8 mouse cellular contexts compared by ENCODE assay signal in genomic region chr2:91065544-91065943, GRCm38 (mm10). TPM values are rescaled to one million over a fixed set of nuclear protein-coding genes. Genes with fewer than 3 reads are reported as not detected.
DNase-seq lines count a peak whose midpoint lies in the region; ATAC-seq and TF ChIP-seq lines count a peak whose summit lies in the region.
"Had no signal": no experiment of that assay in that cellular context is flagged by ENCODE, and none has a peak within 500 bp of the region (broad histone marks: within the 10 kb centered on the region; RNA-seq: fewer than 3 reads in every experiment).

No protein-coding gene starts in this region.

- no peak overlapping the region for H3K4me3 ChIP-seq in liver, embryonic 12.5 days
- H3K4me3 ChIP-seq in G1E (ENCODE audit: low read depth, low read length): no peak overlapping the region
- H3K4me3 ChIP-seq in heart, postnatal 0 days (ENCODE audit: low read depth, low read length): no peak overlapping the region
- H3K4me3 ChIP-seq: limb, embryonic 13.5 days had no signal

- no peak overlapping the region for H3K9ac ChIP-seq in liver, embryonic 12.5 days
- H3K9ac ChIP-seq in heart, postnatal 0 days (replicated peaks; ENCODE audit: low read depth, low read length): no peak overlapping the region
- H3K9ac ChIP-seq: limb, embryonic 13.5 days had no signal

- H3K4me1 ChIP-seq in liver, embryonic 12.5 days: peaks cover 34% of the 10 kb centered on the region
- peaks cover 51% of the 10 kb centered on the region for H3K4me1 ChIP-seq in G1E (ENCODE audit: insufficient read depth, low read depth, low read length)
- peaks cover 29% of the 10 kb centered on the region for H3K4me1 ChIP-seq in heart, postnatal 0 days (ENCODE audit: control insufficient read depth, insufficient read depth)

- ATAC-seq in liver, embryonic 12.5 days: no peak
- ATAC-seq in G1E (ENCODE audit: extremely low read depth, insufficient number of reproducible peaks, low FRiP score, poor library complexity, severe bottlenecking): no peak
- no peak for ATAC-seq in heart, postnatal 0 days (ENCODE audit: insufficient read depth, low read depth)
- ATAC-seq in megakaryocyte, adult 5-6 weeks (ENCODE audit: poor library complexity, severe bottlenecking): peak; percentile 34; the same call in 1 of the 2 replicates

- peaks cover 62% of the 10 kb centered on the region for H3K36me3 ChIP-seq in liver, embryonic 12.5 days
- peaks cover 78% of the 10 kb centered on the region for H3K36me3 ChIP-seq in G1E (replicated peaks)
- H3K36me3 ChIP-seq in heart, postnatal 0 days (replicated peaks; ENCODE audit: control insufficient read depth, insufficient read depth, low read length): peaks cover 35% of the 10 kb centered on the region

- no peak overlapping the region for H3K27ac ChIP-seq in liver, embryonic 12.5 days
- H3K27ac ChIP-seq in heart, postnatal 0 days (ENCODE audit: low read depth): peak overlapping the region; percentile 43; the same call in 1 of the 2 replicates
- H3K27ac ChIP-seq: limb, embryonic 13.5 days had no signal

- H3K9me3 ChIP-seq in liver, embryonic 12.5 days (replicated peaks): no peaks in the 10 kb centered on the region
- no peaks in the 10 kb centered on the region for H3K9me3 ChIP-seq in G1E (replicated peaks)
- no peaks in the 10 kb centered on the region for H3K9me3 ChIP-seq in heart, postnatal 0 days (replicated peaks; ENCODE audit: control insufficient read depth, low read length)
- H3K9me3 ChIP-seq: limb, embryonic 13.5 days had no signal

- no peaks in the 10 kb centered on the region for H3K27me3 ChIP-seq in liver, embryonic 12.5 days (replicated peaks)
- no peaks in the 10 kb centered on the region for H3K27me3 ChIP-seq in G1E (ENCODE audit: insufficient read depth, low read length)
- no peaks in the 10 kb centered on the region for H3K27me3 ChIP-seq in heart, postnatal 0 days (ENCODE audit: control insufficient read depth, insufficient read depth, low read length)
- H3K27me3 ChIP-seq: limb, embryonic 13.5 days had no signal

- no peak overlapping the region for H3K4me2 ChIP-seq in liver, embryonic 12.5 days
- H3K4me2 ChIP-seq in heart, postnatal 0 days (ENCODE audit: low read depth, low read length): no peak overlapping the region
- H3K4me2 ChIP-seq: limb, embryonic 13.5 days had no signal

- no peak for TF ChIP-seq EP300 in heart, postnatal 0 days (IDR thresholded peaks at IDR 0.05; ENCODE audit: low read depth)

- peak; percentile 62 for DNase-seq in liver
- peak; percentile 36 for DNase-seq in G1E (ENCODE audit: low spot score)
- DNase-seq in adrenal gland, postnatal 36 days: peak; percentile 62 to 80
- DNase-seq in heart, postnatal 0 days (ENCODE audit: low spot score): no peak
- DNase-seq in ovary, postnatal 10 days (ENCODE audit: low spot score): no peak

- TF ChIP-seq CTCF in G1E (IDR thresholded peaks at IDR 0.05; ENCODE audit: low read depth, low read length): peak; percentile 82
- peak; percentile 60 for TF ChIP-seq CTCF in heart, postnatal 0 days (IDR thresholded peaks at IDR 0.05; ENCODE audit: low read depth)

- whole genome bisulfite sequencing in liver, embryonic 12.5 days (ENCODE audit: insufficient replicate concordance): 40% methylated on average over 3 of the region's 3 CpGs
- 55% methylated on average over 3 of the region's 3 CpGs for WGBS in heart, postnatal 0 days

RNA-seq across cellular contexts. Expression of gene Slc39a13, which starts 4.7 kb away (rescaled TPM):
- polyA plus RNA-seq in liver, embryonic 12.5 days (2016; fragmentation: Nextera tagmentation; extraction: Ambion mirVana): 15.1 and 15.3 TPM in 2 replicates
- total RNA-seq in G1E (2014; fragmentation: Nextera tagmentation) (23.6 and 24.9 TPM in 2 replicates), G1E (2017) (8.6 and 12.7 TPM in 2 replicates)
- polyA plus RNA-seq in G1E (2012): 12.1 and 13.6 TPM in 2 replicates
- total RNA-seq in adrenal gland, postnatal 36 days (2021): 10 to 100 TPM; 24.2 to 31.9 TPM
- total RNA-seq in heart, postnatal 0 days (2014; rRNA removed; ENCODE audit: low replicate concordance): 67.0 and 105 TPM in 2 replicates
- 37.9 and 40.8 TPM in 2 replicates for polyA plus RNA-seq in heart, postnatal 0 days (2015; fragmentation: Nextera tagmentation; extraction: Ambion mirVana)
- total RNA-seq in megakaryocyte, adult 5-6 weeks (2015): 8.4 and 15.6 TPM in 2 replicates
- total RNA-seq in megakaryocyte, adult 5-6 weeks (2017): 6.5 and 10.9 TPM in 2 replicates

RNA-seq across cellular contexts. Expression of gene Psmc3, which starts 11.7 kb away (rescaled TPM):
- 220 and 223 TPM in 2 replicates for polyA plus RNA-seq in liver, embryonic 12.5 days (2016; fragmentation: Nextera tagmentation; extraction: Ambion mirVana)
- 109 and 141 TPM in 2 replicates for total RNA-seq in G1E (2014; fragmentation: Nextera tagmentation)
- total RNA-seq in G1E (2017): 280 and 333 TPM in 2 replicates
- 151 and 165 TPM in 2 replicates for polyA plus RNA-seq in G1E (2012)
- total RNA-seq in adrenal gland, postnatal 36 days (2021): 100 to 1,000 TPM; 193 to 228 TPM
- total RNA-seq in heart, postnatal 0 days (2014; rRNA removed; ENCODE audit: low replicate concordance): 172 and 264 TPM in 2 replicates
- polyA plus RNA-seq in heart, postnatal 0 days (2015; fragmentation: Nextera tagmentation; extraction: Ambion mirVana): 296 and 300 TPM in 2 replicates
- total RNA-seq in megakaryocyte, adult 5-6 weeks (2015): 65.1 and 69.7 TPM in 2 replicates
- total RNA-seq in megakaryocyte, adult 5-6 weeks (2017): 226 TPM in 2 replicates

RNA-seq across cellular contexts. Expression of gene Spi1, which starts 16.6 kb away (rescaled TPM):
- 16.8 and 18.5 TPM in 2 replicates for polyA plus RNA-seq in liver, embryonic 12.5 days (2016; fragmentation: Nextera tagmentation; extraction: Ambion mirVana)
- total RNA-seq in G1E (2014; fragmentation: Nextera tagmentation): 79.8 and 99.2 TPM in 2 replicates
- 23.5 and 25.4 TPM in 2 replicates for total RNA-seq in G1E (2017)
- polyA plus RNA-seq in G1E (2012): 135 and 138 TPM in 2 replicates
- total RNA-seq in adrenal gland, postnatal 36 days (2021): 1 to 10 TPM; 3.0 to 7.6 TPM
- 2.5 and 21.3 TPM in 2 replicates for total RNA-seq in heart, postnatal 0 days (2014; rRNA removed; ENCODE audit: low replicate concordance)
- 3.1 and 3.2 TPM in 2 replicates for polyA plus RNA-seq in heart, postnatal 0 days (2015; fragmentation: Nextera tagmentation; extraction: Ambion mirVana)
- total RNA-seq in megakaryocyte, adult 5-6 weeks (2015): 348 and 384 TPM in 2 replicates
- 253 and 295 TPM in 2 replicates for total RNA-seq in megakaryocyte, adult 5-6 weeks (2017)

RNA-seq across cellular contexts. Expression of gene Rapsn, which starts 30.1 kb away (rescaled TPM):
- 0.57 and 0.94 TPM in 2 replicates for polyA plus RNA-seq in liver, embryonic 12.5 days (2016; fragmentation: Nextera tagmentation; extraction: Ambion mirVana)
- total RNA-seq in G1E (2014; fragmentation: Nextera tagmentation) (1.8 TPM in 1 of 2 replicates, not detected in the other), G1E (2017) (3.4 and 4.4 TPM in 2 replicates)
- polyA plus RNA-seq in G1E (2012): 2.3 and 3.7 TPM in 2 replicates
- total RNA-seq in adrenal gland, postnatal 36 days (2021): 1 to 10 TPM; 1.5 to 2.3 TPM
- total RNA-seq in heart, postnatal 0 days (2014; rRNA removed; ENCODE audit: low replicate concordance): 50.0 and 62.0 TPM in 2 replicates
- 29.4 and 32.6 TPM in 2 replicates for polyA plus RNA-seq in heart, postnatal 0 days (2015; fragmentation: Nextera tagmentation; extraction: Ambion mirVana)
- 0.46 and 0.47 TPM in 2 replicates for total RNA-seq in megakaryocyte, adult 5-6 weeks (2015)
- total RNA-seq in megakaryocyte, adult 5-6 weeks (2017): 0.51 and 1.3 TPM in 2 replicates

RNA-seq across cellular contexts. Expression of gene Mybpc3, which starts 52.4 kb away (rescaled TPM):
- polyA plus RNA-seq in liver, embryonic 12.5 days (2016; fragmentation: Nextera tagmentation; extraction: Ambion mirVana): 0.23 and 0.39 TPM in 2 replicates
- not detected in 2 replicates for total RNA-seq in G1E (2014; fragmentation: Nextera tagmentation)
- total RNA-seq in G1E (2017): under 0.01 TPM in 1 of 2 replicates, not detected in the other
- polyA plus RNA-seq in G1E (2012): not detected in 2 replicates
- not detected for total RNA-seq in adrenal gland, postnatal 36 days (2021)
- 2,256 and 2,313 TPM in 2 replicates for total RNA-seq in heart, postnatal 0 days (2014; rRNA removed; ENCODE audit: low replicate concordance)
- polyA plus RNA-seq in heart, postnatal 0 days (2015; fragmentation: Nextera tagmentation; extraction: Ambion mirVana): 1,065 and 1,207 TPM in 2 replicates
- 0.18 and 0.27 TPM in 2 replicates for total RNA-seq in megakaryocyte, adult 5-6 weeks (2015)
- 0.08 and 0.44 TPM in 2 replicates for total RNA-seq in megakaryocyte, adult 5-6 weeks (2017)
- polyA plus RNA-seq: limb, embryonic 13.5 days had no signal

Comparison
In these comparisons a context has a peak if more than half of its experiments do, and no peak if none do; other contexts are left out.
1. DNase-seq: peak in liver (single experiment), G1E (single experiment) and adrenal gland, postnatal 36 days (2 of 2); none in heart, postnatal 0 days (single experiment) and ovary, postnatal 10 days (single experiment).